Mouse (Mus musculus) ovary, postnatal 10 days (tissue): ENCODE data around the gene Mllt6.
"Not testable (repeated sequence)": the region's sequence is repeated elsewhere in the genome, so short reads cannot be mapped to it uniquely, and the experiment has no call there.

Experiments used
- DNase-seq: peaks from one replicate; pipeline ENCODE4 v3.0.0; 2022; ENCODE audit warnings: low spot score

The Mllt6 gene

DNA sequence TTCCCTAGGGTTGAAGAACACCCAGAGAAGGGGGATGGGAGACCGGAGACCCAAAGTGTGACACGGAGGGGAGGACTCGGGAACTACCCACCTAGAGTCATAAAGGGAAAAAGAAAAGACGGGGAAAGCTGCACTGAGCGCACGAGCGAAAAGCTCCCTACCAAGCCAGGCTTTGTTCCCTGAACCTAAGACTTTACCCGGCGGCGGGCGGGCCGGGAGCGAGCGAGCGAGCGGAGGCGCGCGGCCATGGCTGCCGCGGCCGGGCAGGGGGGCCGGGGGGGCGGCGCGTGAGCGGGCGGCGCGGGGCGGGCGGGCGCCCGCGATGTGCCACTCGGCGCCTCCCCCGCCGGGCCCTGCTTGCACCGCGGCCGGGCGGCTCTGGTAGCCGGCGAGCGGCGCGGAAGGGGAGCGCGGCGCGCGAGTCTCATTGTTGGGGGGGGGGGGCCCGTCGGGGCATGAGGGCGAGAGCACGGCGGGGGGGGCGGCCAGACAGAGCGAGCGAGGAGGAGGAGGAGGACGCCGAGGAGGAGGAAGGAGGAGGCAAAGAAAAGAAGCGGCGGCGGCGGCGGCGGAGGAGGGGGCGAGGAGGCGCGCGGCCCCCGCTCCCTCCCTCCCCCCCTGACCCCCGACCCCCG lies at the start of gene Mllt6:
Gene Mllt6 (plus strand): TSS at position 522 of the 635 bp plus-strand sequence.
- DNase-seq, result no peak

DNA sequence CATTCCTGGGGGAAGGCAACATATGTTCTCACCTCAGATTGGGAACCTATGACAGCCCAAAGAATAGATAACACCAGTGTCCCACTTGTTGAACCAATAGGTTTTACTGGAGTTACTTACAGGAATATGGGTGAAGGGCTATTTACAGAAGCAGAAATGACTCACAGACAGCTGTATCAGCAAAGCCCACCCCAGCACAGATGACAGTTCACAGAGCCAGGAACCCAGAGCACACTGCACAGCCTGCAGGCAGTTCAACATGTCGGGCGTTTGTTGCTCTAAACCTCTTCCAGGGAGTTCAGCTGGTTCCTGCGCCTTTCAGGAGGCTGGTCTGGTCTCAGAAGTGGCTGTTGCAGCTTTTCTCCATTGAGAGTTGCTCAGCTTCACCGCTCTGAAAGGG lies 47.9 kb upstream of the Mllt6 start:
- no peak for DNase-seq

DNA sequence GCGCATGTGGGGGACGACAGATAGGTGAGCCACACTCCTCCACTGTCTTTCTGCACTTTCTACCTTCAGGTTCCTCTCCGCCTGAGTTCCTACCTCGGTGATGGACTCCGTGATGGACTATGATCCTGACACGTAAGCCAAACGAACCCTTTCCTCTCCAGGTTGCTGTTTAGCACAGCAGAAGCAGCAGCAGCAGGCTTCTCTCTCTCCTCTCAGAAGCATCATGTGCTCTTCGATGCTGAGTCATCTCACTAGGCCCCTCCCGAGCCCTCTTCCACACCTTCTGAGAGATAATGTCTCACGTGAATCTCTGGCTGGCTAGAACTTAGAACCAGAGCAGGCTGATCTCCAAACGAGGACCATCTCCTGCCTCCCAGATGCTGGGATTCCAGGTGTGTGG lies 44.8 kb upstream of the Mllt6 start:
- DNase-seq, result no peak

DNA sequence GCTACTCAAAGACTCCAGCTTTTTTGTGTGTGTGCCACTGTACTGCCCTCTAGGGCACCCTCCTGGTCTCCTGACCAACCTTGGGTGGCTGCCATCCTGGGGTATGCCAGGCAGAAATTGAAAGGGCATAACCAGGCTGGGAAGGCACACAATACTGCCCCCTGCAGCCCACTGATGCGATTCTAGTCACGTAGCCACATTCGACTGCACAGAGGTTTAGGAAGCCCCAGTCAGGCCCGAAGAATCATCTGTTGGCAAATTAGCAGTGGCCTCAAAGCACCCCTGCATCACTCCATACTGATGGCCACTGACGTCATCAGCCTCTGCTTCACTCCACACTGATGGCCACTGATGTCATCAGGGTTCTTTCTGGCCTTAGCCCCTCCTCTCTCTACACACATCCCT lies 43.8 kb upstream of the Mllt6 start:
- DNase-seq, result peak; percentile 27

DNA sequence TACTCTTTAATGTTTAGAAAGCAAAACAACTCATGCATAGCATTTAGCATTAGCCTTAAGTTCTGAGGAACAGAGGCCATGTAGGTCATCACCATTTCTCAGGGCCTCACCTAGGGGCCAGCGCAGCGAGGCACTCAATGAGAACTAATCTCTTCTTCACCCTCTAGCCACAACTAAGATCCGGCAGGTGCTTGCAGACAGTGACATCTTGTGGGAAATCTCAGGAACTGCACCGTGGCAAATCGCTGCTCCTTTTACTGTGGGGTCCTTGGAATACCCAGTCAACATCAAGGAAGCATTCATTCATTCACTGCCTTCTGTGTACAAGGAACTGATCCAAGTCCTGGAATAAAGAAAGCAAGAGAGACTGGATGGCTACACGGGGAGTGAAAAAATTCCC lies 40.8 kb upstream of the Mllt6 start:
- DNase-seq, result peak; percentile 34

DNA sequence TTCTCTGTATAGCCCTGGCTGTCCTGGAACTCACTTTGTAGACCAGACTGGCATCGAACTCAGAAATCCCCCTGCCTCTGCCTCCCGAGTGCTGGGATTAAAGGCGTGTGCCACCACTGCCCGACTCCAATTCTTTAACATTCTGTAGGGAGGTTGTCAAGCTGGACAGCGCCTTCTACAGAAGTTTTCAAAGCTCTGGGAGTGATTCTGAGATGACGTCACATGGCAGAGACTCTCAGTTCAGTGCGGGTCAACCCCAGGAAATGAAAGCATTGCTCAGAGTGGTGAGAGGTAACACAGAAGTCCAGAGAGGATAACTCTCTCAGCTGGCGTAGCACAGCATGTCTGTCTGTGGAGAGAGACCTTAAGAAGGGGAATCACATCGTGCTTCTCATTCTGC lies 40.0 kb upstream of the Mllt6 start:
- no peak for DNase-seq

DNA sequence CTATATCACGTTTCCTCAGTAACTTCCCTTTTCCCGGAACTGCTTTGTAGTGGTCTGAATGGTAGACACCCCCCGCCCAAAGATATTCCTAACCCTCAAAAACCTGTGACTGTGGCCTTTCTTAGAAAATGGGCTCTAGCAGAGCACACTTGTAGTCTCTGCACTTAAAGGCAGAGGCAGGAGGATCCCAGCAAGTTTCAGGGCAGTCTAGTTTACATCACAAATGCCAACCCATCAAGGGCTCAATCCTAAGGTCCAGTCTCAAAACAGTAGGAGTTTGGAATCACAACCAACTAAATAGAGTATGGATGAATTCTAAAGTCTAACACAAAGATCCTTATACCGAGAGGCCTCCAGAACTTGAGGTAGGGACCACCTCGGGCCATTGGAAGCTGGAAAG lies 37.7 kb upstream of the Mllt6 start:
- DNase-seq, result no peak

DNA sequence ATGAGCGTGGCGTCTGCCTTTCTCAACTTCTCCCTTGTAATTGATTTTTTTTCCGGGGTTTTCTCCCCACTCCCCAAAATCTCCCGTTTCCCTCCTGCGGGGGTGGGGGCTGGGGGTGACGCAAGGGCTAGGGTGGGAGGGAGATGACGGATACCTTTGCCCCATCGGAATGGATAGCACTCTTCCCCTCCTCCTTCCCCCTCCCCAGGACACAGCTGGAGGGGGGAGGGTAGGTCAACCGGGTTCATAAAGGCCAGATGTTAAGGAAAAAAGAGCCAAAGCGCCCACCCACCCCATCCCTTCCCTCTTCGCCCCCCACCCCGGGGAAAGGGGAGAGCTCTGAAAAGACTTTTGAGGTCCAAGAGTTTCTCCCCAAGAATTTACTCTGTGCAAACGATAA lies 36.8 kb upstream of the Mllt6 start:
- no peak for DNase-seq

DNA sequence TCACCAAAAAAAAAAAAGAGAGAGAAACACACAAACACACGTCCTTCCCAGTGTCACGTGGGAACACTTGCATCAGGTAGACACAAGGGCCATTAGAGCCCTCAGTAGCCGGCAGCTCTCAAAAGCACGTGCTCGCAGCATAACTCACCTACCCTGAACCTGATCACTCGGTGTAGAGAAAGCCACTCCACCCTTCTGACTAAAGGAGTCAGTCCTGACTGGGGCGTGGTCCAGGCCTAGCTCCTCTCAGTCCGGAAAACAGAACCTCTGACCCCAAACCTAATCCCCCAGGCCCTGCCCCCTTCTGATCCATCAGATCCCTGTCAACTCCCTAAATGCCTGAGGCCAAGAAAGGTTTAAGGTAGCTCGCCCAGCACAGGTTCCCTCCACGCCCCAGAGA lies 36.4 kb upstream of the Mllt6 start:
- no peak for DNase-seq

DNA sequence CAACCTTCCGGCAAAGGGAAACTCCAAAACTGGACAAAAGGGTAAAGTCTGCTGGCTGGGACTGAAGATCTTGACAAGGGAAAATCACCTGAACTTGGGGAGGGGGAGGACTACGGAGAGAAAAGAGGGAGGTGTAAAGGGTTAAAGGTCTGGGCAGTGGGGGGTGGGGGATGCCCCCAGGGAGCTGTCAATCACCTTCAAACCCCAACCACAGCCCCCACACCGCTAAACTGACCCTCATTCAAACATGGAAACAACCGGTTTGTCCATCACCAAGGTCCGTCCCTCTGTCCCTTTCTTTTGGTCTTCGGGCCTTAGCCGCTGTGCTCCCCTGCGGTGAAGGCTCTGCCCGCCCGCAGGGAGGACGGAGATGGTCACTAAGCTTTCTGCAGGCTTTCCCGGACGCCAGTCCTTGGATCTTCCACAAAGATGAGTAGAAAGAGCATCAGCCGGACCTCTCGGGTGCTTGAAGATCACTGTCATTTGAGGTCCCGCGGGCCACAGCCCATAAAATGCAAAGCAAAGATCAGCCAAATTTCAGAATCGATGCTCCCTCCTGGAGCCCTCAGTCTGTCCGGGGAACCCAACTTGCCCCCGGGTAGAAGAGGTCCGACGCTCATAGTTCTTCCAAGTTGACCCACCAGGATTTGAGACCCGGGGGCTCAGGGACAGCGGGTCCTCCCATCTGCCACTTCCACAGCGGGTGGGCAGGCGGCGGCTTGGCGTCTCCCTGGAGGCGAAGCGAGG lies 35.5 kb upstream of the Mllt6 start:
- DNase-seq, result no peak

DNA sequence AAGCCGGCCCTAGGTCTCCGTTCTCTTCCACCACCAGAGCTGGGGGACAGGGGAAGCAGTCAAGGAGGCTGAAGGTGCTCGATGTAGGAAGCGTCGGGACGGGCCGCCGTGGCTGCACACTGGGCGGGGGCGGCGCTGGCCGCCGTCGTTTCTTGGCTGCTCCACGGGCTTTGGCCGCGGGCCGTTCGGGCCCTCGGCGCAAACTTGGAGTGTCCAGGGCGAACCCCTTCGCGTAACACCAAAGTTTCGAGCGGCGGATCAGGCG lies 35.0 kb upstream of the Mllt6 start:
- DNase-seq, result no peak

DNA sequence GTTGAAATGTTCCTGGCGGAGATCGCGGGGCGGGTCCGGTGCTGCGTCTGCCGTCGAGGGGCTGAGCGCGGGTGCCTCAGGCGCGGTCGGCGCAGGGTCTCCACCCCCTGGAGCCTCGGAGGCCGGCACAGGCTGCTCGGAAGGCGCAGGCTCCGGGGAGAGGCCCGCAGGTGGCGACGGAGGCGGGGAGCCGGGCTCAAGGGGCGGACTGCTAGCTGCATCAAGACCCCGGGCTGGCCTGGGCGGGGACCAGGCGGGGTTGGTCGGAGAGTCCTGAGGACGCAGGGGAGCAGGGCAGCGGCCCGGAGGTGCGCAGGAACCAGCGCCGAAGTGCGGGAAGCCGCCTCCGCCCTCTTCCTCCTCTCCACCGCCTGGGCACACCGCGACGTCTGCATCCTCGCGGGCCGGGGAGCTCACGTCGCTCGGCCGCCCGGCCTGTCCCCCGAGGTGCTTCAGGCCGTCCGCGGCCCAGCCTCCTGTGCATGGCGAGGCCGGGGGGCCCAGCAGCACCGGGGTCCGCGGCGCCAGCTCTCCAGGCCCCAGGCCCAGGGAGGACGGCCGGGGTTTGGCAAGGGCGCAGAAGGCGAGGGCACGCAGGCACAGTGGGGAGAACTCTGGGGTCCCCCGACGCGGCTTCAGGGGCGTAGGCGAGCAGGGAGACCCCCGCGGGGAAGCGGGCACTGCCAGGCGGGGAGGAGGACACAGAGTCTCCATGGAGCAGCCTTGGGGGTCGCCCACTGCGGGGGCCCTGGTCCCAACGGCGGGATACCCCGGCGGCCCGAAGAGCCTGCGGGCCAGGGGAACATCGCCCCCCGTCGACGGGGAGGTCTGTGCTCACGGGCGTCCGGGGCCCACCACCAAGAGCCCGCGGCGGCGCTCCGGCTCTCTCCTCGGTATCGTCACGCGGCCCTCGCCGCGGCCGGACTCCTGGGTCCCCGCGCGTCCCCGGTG lies 34.4 kb upstream of the Mllt6 start:
- no peak for DNase-seq

DNA sequence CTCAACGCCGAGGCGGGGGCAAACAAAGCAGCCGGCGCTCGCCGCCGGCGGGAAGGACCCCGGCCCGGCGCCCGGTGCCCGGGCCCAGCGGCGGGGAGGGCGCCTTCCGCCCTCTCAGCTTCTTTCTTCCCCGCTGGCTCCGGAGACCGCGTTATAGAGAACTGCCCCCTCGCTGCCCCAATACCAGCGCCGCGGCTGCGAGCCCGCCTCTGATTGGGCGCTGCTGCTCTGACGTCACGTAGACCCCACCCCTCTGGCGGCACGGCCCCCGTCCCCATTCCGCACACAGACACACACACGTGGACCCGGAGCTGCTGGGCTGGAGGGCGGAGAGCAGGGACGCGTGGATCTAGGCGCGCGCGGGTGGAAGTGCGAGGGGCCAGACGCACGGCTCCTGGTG lies 33.6 kb upstream of the Mllt6 start, which contains the start of gene Epop:
Gene Epop (minus strand): TSS at position 127 of the 400 bp plus-strand sequence.
- DNase-seq, result peak; percentile 63

DNA sequence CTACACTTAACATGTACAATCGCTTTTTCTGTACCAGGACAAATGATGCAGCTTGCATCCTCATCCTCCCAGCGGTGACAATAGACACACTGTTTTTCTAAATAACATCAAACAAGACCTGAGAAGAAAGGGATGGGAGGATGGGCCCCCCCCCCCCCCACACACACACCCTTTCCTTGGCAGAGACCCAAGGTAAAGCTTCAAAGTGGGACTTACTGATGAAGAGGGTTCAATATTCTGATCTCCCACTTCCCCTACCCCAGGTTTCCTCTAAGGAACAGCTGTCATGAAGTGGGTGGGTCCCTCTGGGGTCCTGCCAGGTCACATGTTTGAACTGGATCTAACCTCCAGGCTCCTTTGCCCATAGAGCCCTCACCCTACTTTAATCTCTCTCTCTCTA lies 32.2 kb upstream of the Mllt6 start:
- no peak for DNase-seq

DNA sequence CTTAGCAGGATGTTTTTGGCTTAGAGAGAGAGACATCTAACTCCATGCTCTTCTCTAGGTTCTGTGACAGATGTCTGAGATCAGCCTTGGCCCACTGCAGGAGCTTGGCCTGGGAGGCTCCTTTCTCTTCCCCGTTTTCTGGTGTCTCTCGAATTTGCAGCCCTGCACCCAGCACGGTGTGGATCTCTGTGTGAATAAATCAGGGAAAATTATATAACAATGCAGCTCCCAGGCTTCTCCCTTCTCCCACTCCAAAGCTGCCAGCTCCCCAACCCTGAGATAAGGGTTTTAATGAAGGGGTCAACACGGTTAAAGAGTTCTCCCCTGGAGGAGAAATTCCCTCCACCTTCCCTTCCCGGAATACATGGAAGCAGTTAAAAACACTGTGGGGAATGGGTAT lies 31.7 kb upstream of the Mllt6 start:
- no peak for DNase-seq

DNA sequence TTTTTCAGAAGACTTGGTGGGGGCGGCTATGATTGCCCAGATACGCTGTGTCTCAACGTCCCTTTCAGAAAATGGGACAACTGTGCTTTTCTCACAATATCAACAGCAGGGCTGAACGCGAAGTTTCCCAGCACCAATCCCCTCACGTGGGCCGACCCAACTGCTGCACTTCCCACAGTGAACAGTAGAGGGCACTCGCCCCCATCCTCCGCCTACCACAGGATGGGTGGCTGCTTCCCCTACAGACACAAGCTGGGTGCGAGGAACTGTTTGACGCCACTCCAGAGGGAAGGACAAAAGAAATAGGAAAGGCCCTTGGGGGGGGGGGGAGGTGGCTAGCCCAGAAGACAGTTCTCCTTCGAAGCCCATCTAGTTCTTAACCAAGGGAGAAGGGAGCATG lies 31.3 kb upstream of the Mllt6 start:
- DNase-seq, result peak; percentile 62

DNA sequence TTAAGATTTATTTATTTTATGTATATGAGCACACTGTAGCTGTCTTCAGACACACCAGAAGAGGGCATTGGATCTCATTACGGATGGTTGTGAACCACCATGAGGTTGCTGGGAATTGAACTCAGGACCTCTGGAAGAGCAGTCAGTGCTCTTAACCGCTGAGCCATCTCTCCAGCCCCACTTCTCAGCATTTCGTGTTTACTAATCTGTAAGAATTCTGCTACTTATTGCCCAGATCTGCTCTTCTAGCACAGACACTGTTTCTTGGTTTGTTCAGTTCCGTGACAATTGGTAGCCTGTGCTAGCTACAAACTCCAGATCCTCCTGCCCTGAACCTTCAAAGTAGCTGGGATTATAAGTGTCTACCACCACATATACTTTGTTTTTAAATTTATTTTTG lies 30.8 kb upstream of the Mllt6 start:
- DNase-seq, result not testable (repeated sequence)

DNA sequence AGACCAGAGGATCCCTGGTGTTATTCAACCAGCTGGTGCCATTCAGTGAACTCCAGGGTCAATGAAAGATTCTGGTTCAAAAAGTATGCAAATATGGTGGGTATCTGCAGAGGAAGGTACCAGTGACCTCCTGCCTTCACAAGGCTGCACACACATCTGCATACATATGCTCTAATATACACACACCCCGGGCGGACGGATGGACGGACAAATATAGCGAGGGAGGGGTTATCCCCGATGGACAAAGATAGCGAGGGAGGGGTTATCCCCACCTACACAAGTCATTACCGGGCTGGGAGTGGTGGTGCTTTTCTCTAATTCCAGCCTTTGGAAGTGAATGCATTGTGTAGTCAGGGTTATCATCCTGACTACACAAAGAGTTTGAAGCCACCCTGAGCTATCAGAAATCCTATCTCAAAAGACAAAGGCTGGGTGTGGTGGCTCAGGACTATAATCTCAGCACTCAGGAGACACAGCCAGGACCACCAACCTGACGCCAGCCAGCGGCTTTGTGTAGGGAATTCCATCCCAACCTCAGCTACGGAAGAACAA lies 27.7 kb upstream of the Mllt6 start:
- DNase-seq, result no peak

DNA sequence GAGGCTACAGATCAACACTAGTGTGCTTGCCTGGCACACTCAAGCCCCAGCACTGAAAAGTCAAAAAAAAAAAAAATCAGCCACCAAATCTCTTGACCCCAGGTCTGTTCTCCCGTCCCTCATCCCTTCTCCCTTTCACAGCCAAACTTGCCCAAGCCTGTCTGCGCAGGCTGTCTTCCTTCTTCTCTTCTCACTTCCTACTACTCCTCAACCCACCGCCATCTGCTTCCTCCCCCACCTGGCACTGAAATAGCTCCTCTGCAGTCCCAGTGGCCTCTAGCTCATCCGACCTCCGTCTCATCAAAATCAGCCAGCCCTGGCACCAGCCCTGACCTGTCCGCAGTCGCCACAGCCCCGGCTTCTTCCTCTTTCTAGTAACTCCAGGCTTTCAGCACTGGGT lies 21.5 kb upstream of the Mllt6 start:
- no peak for DNase-seq

DNA sequence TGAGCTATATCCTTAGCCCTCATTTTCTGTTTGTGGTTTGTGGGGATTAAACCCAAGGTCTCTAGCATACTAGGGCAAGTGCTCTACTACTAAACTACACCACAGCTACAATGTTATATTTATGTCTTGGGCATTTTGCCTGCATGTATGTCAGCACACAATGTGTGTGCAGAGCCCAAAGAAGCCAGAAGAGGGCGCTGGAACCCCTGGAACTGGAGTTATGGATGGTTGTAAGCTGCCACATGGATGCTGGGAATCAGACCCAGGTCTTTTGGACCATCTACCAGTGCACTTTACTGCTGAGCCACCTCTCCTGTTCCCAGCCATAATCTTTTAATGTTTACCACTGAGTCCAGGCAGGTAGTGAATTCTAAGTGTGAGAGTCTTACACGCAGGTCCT lies 20.5 kb upstream of the Mllt6 start:
- no peak for DNase-seq

DNA sequence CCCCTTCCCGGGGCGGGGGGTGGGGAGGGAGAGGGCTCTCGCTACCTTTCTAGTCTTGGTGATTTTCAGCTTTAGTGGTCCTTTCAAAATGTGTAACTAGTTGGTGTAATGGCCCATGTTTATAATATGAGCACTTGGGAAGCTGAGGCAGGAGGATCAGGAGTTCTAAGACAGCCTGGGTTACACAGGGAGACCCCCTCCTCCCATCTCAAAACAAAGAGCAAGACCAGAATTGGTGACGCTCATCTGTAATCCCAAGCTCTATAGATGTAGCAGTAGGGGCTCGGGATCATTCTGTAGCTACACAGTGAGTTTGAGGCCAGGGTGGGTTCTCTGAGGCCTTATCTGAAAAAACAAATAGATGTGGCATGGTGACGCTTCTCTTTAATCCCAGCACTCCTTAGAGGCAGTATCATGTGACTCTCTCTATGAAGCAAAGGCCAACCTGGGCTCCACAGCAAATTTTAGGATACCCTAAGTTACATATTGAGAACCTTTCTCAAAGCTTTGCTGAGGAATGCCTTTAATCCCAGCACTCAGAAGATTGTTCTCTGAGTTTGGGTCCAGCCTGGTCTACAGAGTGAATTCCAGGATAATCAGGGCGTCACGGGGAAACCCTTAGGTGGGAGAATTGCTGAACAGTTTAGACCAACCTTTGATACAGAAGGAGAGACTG lies 19.7 kb upstream of the Mllt6 start:
- DNase-seq, result no peak

DNA sequence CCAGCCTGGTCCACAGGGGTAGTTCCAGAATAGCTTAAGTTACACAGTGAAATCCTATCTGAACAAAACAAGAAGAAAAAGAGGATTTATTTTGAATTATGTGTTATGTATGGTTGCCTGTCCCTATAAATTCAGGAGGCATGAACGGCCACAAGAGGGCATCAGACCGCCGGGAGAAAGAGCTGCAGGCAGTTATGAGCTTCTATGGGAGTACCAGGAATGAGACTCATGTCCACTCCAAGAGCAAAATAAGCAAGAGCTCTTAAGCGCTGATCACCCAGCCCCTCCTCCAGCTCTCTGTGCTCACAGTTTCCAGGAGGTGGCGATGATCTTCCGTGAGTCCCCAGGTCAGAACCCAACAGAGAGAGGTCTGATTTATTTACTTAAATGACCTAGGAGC lies 18.4 kb upstream of the Mllt6 start:
- DNase-seq, result no peak
